Mouse (Mus musculus) kidney, postnatal 36 days (tissue): ENCODE measurements at regions not wholly inside any gene's neighbourhood (a gene's known extent, or its start where the extent isn't known, plus 50 kb on each side); places are given as distances from the start of the nearest gene placed in this dataset.

Experiments
- DNase-seq, 2 experiments: peaks; one replicate each; pipeline ENCODE4 v3.0.0; 2021 to 2022; ENCODE audit warnings: mixed read lengths in 2 of 2

DNA sequence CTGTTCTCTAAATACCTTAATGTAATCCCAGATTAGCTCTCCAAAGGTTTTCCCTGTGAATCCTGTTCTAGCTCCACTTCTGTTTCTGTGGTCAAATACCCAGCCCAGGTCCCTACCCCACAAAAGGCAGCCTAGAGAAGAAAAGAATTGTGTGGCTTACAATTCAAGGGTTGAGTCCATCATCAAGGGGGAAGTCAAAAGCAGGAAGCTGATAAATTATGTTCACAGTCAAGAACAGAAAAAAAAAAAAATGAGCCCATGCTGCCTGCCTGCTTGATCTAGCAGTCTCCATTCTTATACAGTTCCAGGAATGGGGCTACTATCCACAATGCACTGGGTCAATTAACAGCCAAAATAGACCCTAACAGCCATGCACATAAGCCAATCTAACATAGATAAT lies 285.7 kb downstream of the Actr3 start:
- no peak for DNase-seq

DNA sequence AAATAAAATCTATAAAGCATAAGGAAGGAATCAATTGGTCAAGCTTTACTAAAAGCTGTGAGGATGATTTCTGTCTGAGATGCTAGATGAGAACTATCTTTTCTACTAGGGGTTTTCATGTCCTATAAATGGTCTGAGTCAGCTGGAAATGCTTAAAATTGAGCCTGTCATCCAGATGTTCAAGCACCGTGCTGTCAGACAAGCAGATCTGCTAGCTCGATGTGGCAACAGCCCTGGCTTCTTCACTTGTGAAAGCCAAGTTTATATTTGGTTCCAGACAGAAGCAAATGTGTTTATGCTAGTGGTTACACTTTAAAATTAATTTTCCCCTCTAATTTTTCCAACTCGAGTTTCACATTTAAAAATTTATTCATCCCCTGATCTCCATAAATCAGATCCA lies 311.7 kb downstream of the Actr3 start:
- no peak for DNase-seq

DNA sequence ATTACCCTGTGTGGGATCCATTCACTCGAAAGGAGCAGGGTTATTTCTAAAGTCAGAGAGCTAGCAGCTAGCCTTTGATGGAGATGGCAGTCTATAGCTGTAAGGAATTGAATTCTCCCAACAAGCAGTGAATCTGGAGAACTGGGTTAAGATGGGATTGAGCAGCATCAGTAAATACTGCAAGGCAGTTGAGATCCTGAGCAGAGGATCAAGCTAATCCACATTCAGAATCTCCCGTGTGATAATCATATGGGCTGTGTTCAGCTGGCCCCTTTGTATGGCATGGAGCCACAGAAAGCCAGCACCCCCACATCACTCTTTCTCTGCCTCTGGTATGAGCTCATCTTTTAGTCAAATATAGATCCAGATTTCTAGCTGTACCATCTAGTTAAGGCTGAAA lies 334.9 kb downstream of the Actr3 start:
- no peak for DNase-seq

DNA sequence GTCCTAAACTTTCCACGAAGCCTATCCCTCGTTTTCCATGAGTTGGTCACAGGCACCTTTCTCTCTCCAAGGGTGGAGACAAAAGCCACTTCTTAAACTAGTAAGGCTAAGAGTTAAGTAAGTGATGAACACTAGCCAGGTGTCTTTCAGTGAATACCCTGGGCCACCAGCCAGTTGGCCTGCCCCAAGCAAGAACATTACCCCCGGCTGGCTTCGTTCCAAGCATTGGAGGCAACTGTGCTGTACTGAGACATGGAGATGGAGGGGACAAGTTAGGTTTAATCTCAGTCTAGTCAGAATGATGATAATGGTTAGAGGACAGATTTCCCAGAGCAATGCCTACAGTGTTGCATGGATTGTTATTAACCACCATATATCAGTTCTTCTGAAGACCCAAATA lies 350.6 kb downstream of the Actr3 start:
- peak in 1 of 2 experiments; percentile 2 for DNase-seq

DNA sequence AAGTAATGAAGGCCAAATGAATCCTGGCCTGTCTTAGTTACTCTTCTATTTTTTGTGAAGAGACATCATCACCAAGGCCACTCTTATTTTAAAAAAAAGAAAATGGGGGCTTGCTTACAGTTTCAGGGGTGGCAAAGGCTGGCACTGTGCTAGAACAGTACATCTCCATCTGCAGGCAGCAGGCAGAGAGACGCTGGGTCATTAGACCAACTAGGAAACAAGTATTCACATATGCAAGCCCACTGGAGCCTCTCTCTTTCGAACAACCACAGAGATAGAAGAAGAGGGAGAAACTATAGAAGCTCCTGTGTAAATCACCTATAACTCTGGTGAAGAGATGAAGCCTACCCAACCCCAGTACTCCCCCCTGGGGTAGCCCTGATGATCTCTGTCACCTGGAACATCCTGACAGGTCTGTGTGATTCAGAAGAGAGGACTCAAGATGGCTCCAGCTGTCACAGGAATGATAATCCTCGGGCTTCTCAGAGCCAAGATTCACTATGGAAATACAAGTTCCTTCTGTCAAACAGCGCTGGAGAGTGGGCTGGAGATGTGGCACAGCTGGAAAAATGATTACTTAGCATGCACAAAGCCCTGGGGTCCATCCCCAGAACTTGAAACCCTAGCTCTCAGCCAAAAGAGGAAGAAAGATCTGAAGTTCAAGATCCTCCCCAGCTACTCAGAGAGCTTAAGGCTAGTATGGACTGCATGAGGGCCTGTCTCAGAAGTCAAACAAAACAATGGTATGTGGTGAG lies 395.8 kb downstream of the Actr3 start:
- DNase-seq, result no peak

DNA sequence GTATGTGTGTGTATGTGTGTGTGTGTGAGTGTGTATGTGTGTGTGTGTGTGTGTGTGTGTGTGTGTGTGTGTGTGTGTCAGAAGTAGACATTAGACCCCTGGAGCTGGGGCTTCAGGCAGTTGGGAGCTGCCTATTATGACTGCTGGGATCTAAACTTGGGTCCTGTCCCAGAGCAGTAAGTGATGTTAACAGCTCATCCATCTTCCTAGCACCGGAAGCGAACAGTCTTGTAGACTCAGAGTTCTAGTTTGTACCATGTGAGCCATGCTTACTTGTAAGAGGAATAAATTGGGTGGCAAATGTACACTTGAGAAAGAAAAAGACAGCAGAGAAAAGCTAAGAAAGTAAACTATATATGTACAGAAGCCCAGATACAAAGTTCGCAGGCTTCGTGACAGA lies 422.2 kb downstream of the Actr3 start:
- DNase-seq, result no peak

DNA sequence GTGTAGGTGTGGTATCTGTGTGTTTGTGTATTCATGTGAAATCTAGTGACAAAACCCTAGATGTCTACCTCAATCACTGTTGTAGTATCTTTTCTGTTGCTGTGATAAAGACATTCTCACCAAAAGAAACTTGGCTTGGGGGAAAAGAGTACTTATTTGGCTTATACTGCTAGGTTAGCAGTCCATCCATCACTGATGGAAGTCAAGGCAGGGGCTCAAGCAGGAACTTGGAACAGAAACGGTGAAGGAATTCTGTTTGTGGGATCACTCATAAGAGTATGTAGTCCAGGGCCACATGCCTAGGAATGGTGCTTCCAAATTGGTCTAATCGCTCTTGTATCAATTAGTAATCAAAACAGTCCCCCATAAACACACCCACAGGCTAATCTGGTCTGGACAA lies 423.6 kb downstream of the Actr3 start:
- no peak for DNase-seq

DNA sequence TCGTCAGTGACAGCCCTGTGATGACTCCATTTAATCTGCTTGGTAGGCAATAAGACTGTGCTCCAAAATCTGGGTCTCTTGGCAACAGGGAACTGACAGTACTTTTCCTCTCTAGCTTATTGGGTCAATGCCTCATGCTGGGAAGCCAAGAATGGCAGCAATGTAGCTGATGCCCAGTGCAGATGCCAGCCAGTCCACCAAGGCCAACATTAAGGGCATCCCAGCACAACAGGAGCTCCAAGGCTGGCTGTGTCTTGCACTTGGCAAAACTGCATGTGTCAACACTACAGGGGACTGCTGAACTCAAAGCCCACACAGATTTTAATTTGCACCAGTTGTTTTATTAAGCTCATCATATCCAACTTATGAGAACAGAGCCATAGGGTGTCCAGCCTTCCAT lies 437.9 kb downstream of the Actr3 start:
- no peak for DNase-seq

DNA sequence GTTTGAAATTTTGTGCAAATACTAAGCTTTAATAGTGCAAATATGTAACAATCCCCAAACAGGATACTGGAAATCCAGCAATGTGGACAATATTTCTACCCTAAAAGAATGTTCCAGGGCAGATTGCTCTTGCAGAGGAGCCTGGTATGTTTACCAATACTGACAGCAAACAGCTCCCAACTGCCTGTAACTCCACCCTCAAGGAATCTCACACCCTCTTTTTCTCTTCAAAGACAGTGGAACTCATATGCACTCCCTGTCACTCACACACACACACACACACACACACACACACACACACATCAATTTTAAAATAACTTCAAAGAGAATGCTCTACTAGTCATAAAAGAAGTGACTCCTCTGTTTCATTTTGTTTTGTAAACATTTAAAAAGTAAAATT lies 484.7 kb downstream of the Actr3 start:
- no peak for DNase-seq

DNA sequence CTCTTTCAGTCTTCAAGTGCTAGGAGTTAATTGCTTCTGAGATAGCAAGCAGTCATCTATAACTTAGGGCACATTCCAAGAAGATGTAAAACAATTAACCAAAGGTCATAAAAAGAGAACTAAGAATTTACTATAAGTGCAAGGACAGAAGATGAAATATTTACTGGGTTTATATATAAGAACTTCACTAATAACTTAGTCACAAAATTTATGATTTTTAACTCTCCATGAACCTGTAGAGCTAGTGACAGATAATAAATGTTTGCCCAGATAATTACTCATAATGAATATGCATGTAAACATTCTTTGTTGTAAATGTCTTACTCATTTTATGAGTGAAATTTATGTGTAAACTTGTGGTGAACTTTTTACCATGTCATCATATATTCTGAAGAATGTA lies 531.2 kb downstream of the Actr3 start:
- no peak for DNase-seq

DNA sequence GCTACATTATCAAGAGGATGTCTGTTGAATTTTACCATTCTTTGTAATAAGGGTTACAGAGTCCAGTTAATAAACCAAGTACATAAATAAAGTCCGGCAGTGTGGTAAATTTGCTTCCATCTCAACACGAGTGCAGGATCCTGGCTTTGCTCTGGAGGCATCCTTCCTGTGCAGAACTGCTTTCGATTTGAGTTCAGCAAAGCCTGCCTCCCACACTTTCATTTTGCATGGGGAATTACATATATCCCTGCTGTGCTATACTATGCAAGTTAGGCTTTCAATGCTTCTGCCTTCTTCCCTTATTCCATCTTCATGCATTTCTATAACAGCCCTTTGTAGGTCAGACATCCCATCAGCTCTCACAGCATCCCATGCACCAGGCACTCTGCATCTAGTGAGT lies 564.4 kb downstream of the Actr3 start:
- DNase-seq, result no peak

DNA sequence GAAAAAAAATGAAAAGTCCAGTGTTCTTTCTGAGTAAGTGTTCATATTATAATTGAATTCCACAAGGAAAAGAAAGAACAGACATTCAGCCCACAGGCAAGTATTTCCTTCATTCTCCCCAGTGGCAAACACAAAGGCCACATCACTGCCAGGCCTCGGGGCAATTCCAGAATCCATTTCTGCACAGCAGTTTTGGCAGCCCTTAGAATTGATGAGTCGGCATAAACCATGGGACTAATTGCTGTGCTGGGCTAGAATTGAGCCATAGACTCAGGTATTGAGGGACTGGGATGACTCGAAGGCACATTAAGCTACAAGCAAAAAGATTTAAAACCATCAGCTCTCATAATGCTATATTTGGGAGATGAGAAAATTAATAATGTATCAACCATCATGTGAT lies 569.3 kb downstream of the Actr3 start:
- no peak for DNase-seq

DNA sequence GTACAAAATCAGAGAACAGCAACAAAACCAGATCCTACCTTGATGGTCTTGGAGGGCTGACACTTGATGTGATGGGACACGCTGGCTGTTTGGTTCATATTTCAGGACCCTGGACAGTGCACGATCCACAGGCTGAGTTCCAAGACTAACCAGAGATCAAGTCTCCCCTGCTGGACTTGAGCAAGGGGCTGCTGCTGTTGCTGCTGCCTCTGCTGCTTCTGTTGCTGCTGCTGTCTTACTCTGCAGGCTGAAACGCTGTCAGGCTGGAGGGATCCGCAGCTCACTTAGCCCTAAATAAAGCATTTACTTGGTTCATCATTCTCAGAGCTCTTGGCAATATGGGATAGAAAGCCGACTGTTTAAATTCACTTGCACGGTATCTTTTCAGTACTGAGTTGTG lies 589.8 kb downstream of the Actr3 start:
- peak; percentile 2 to 62 for DNase-seq

DNA sequence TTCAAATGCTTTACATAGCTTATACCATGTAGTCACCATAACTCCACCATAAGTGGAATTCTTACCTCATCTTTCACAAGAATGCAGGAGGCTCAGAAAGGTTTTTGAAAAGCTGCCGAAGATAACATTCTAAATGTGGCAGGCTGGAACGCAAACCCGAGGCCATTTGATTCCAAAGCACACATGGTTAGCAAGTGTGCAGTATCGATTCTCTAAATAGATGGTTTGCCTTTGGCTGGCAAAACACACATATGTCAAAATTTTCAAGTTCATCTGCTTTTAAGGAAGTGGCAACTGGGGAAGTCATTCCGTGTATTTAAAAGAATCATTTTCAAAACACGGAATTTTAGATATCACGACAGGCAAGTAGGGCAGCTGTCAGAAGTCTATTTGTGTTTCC lies 609.8 kb downstream of the Actr3 start:
- no peak for DNase-seq

DNA sequence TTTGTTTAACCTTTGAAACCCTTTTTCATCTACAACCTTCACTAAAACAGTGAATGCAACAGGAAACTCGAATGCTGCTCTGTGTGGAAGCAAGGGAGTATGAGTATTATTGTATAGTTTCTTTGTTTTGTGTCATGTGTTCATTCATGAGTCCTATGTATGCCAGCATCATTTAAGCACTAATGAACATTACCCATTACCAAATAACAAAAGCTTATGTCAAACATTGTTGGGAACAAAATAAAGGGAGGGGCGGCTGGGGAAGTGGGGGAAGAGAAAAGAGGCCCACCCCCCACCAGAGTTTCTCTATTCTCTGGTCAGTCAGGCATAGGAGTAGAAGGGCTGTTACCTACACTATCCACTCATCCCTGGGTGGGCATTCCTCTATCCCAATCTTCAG lies 642.5 kb downstream of the Actr3 start:
- no peak for DNase-seq

DNA sequence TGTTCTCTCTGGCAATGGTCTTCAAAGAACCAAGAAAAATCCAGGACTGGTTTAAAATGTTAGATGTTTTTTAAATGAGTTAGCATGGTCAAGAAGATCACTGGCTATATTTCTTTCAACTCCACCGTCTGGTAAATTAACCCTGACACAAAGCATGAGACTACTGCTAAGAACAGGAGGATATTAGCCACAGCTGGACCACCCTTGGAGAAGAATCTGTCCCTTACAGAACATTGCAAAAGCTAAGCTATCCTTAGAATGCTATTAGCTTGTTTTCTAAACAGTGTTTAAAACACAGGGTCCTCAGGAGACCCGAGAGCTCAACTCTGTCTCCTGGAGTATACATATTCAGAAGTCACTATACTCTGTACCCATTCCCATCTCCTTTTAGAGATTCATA lies 644.9 kb downstream of the Actr3 start:
- no peak for DNase-seq

DNA sequence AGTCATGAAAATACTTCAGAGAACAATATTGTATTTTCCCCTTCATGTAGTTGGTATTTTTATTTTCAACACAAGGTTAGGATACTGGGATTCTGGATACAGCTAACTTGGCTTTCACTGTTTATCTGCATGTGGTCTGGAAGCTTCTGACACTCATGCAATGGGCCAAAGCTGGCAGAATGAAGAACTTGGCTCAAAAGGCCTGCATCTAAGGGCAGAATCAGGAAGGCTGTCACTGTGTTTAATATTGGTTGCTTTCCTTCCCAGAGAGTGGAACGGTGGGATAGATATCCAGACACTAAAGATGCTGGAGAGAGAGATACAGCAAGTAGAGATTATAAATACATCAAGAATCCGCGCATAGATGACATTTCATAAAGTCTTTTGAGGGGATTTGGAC lies 645.4 kb downstream of the Actr3 start:
- DNase-seq, result no peak

DNA sequence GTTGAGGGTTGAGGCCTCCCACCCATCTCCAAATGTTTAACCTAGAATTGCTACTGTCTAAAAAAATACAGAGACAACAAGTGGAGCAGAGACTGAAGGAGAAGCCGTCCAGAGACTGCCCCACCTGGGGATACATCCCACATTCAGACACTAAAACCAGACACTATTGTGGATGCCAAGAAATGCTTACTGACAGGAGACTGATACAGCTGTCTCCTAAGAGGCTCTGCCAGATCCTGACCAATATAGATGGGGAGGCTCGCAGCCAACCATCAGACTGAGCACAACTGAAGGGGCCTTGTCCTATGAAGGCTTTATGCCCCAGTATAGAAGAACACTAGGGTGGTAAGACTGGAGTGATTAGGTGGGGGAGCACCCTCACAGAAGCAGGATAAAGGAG lies 652.5 kb downstream of the Actr3 start:
- DNase-seq, result no peak

DNA sequence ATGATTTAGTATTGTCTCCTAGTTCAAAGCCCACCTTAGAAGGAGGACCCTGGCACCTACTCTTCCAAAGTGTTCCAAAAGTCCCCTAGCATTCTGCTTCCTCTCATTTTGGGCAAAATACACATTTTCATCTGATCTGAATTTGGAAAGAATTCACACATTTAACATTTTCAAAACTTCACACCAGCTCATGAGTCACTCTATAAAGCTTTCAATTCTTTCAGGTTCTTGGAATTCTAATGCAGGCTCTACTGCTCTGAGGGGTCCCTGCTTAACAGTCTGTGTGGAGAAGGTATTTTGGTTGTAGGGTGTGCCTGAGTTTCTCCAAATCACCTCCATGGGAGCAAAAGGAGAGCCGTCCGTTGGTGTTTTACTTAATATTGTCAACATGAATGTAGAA lies 657.8 kb downstream of the Actr3 start:
- no peak for DNase-seq

DNA sequence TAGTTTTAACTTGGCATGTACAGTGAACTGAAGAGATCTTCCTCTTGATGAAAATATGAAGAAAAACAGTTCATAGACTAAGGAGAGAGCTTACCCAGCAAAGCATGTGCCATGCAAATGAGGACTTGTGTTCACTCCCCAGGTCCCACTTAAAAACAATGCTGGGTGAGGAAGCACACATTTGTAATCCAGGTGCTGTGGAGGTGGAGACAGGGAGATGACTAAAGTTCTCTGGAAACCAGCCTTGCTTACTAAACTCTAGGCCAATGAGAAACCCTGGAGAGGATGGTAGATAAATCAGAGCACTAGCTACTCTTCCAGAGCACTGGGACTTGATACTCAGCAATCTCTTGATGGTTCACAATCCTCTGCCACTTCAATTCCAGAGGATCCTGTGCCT lies 678.8 kb downstream of the Actr3 start:
- no peak for DNase-seq

DNA sequence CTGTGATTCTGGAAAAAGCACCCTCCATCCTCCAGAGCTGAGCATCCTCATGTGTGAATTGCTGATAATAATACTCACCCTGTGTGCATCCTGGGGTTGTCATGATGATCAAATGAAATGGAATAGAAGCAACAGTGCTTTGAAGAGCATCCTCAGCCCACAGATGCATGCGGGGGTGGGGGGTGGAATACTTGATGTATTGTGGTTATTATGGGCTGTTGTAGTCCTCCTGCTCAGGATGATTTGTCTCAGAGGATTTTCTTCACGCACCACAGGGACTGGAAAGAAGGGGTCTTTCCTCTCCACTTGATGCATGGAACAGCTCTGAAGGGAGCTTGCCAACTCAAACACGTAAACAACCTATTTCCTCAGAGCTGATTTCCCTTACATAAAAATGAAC lies 694.4 kb upstream of the Dpp10 start:
- DNase-seq, result no peak

DNA sequence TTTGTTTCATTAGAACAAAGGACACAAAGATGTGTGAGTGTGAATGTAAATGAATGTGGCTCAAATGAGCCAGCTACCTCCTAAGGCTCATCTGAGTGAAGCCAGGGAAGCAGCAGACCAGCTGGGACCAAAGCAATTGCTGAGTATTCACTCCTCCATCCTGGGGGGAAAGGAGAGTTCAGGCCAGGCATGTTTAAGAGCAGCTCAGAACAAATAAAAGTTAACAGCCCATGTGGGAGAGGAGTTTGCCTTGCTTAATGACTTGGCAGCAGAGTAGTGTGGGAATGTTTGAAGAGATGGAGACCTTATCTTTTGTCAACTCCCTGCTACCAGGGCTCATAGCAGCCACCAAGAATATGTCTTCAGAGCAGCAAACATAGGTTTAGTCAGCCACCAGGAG lies 685.0 kb upstream of the Dpp10 start:
- DNase-seq, result no peak

DNA sequence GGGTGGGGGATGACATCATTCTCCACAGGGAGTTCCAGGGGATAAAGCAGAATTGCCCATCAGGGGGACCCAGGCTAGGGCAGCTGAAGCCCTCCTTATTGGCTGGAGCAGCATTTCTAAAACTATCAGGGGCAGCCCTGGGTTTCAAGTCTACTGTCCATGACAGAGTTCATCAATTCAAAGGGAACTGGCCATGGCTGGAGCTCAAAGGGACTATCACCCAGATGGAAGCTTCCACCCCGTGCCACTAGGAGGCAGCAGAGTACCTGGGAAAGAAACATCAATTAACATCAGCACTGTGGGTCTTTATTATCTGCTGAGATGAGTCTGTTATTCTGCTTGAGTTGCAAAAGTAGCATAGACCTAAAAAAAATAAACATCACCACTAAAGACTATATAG lies 672.7 kb upstream of the Dpp10 start:
- DNase-seq, result peak; percentile 11 to 79

DNA sequence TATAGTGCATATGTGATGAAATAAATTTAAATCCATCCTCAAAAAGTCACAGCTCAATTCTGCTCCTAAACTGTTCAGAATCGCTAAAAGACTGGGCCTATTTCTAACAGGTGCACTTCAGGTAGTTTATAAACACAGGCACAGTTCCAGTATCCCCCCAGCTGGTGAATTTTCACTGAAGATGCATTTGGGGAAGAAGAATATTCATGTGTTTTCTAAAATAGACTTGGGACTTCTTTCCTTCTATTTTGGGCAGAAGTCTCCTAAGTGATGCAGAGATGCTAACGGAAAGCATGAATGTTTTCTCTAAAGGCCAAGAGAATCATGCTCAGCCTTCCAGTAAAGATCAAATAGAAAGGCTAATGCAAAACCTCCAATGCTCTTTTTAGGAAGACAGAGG lies 660.9 kb upstream of the Dpp10 start:
- no peak for DNase-seq

DNA sequence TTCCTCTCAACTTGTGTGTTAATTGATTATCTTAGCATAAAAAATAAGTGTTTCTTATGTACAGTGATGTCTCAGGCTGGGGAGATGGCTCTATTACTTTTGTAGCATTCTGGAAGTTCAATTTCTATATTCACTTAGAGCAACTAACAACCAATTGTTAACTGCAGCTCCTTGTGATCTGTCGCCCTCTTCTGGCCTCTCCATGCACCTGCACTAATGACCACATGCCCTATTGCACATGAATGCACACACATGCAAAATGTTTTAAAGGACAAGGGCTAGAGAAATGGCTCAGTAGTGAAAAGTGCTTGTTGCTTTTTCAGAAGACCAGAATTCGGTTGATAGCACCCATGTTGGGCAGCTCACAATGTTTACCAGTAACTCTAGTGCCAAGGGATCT lies 629.1 kb upstream of the Dpp10 start:
- DNase-seq, result peak in 1 of 2 experiments; percentile 22

DNA sequence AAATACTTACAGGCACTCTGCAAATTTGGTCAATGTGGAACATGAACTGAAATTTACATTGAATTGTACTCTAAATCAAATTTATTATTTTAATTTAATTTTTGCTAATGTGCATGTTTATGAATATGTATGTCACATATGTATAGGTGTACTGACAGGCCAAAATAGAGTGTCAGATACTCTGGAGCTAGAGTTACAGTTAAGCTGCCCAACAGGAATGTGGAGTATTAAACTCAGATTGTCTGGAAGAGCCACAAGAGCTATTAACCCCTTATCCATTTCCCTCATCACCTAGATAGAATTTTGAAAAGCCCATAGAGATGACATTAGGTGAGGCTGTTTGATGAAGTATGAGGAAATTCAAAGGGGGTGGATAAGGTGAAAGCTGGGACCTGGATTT lies 607.5 kb upstream of the Dpp10 start:
- DNase-seq, result no peak
